Mouse (Mus musculus): ENCODE results near the gene Ttn.

GRCm38 (mm10) chr2:76672134-76672745, 310.1 kb downstream of the Ttn start:
- no peak for TF ChIP-seq CTCF (IDR thresholded peaks at IDR 0.05; ENCODE audit: borderline replicate concordance, insufficient read depth, low read length)
- TF ChIP-seq POLR2A (IDR thresholded peaks at IDR 0.05; ENCODE audit: low read depth, low read length), result no peak
